Mouse (Mus musculus): ENCODE measurements at regions not wholly inside any gene's neighbourhood (a gene's known extent, or its start where the extent isn't known, plus 50 kb on each side); places are given as distances from the start of the nearest gene placed in this dataset.
A peak's percentile ranks its signal among the peaks of the same experiment; 100 is the strongest.

DNA sequence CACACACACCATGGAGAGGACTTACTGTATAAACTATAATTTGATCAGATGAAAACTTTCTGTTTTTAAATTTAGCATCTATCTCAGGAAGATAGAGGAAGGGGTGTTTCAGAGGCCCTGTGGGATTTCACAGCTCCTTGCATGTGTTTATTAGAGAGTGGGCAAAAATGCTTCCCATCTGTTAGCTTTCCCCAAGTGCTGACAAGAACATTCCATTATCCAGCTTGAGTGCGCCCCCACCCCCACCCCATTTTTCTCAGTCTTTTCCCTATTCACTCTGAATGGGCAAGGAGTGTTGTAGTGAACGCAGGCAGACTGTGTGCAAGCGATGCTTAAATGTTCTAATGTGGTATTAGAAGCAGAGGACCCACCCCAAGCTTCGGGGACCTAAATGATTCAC is 228.2 kb upstream of the Fn1 start:
- H3K27me3 ChIP-seq (ENCODE audit: control insufficient read depth, insufficient read depth, low read depth, low read length), result no peaks in the 10 kb centered on the region
- no peaks in the 10 kb centered on the region for H3K9me3 ChIP-seq (replicated peaks; ENCODE audit: control insufficient read depth, low read length, poor library complexity, severe bottlenecking)
- no peak overlapping the region for H3K9ac ChIP-seq (ENCODE audit: low read depth, low read length)
- WGBS, result 86% methylated on average over 4 of the region's 4 CpGs
- ATAC-seq, result no peak
- no peaks in the 10 kb centered on the region for H3K36me3 ChIP-seq (ENCODE audit: control insufficient read depth, insufficient read depth, low read length)
- no peak overlapping the region for H3K27ac ChIP-seq (ENCODE audit: low read length)
- no peak overlapping the region for H3K4me3 ChIP-seq (ENCODE audit: low read depth, low read length)
- no peak overlapping the region for H3K4me2 ChIP-seq (ENCODE audit: low read length)
- no peaks in the 10 kb centered on the region for H3K4me1 ChIP-seq (ENCODE audit: control insufficient read depth, insufficient read depth, low read length)

DNA sequence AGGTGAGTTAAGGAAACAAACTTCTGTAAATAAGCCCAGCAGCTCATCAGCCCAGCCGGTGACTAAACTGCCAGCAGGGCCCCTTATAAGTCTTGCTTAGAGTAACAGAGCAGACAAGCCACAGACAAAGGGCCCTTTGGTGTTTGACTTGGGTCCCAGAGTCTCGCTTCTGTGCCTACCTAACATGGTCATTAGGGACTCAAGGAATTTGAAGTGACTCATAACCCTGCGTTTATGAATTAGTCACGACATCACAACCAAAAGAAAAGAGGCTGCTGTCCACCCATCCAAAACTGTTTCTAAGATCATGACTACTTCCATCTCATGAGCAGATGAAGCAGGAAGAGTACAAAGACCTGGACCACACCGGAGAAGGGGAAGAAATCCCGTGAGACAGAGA is 227.5 kb upstream of the Fn1 start:
- WGBS, result 71% methylated on average over 6 of the region's 6 CpGs
- no peak overlapping the region for H3K4me3 ChIP-seq (ENCODE audit: low read depth, low read length)
- H3K9ac ChIP-seq (ENCODE audit: low read depth, low read length), result no peak overlapping the region
- no peaks in the 10 kb centered on the region for H3K27me3 ChIP-seq (ENCODE audit: control insufficient read depth, insufficient read depth, low read depth, low read length)
- H3K9me3 ChIP-seq (replicated peaks; ENCODE audit: control insufficient read depth, low read length, poor library complexity, severe bottlenecking), result no peaks in the 10 kb centered on the region
- no peak overlapping the region for H3K4me2 ChIP-seq (ENCODE audit: low read length)
- no peak overlapping the region for H3K27ac ChIP-seq (ENCODE audit: low read length)
- no peaks in the 10 kb centered on the region for H3K36me3 ChIP-seq (ENCODE audit: control insufficient read depth, insufficient read depth, low read length)
- ATAC-seq, result no peak
- H3K4me1 ChIP-seq (ENCODE audit: control insufficient read depth, insufficient read depth, low read length), result no peaks in the 10 kb centered on the region

DNA sequence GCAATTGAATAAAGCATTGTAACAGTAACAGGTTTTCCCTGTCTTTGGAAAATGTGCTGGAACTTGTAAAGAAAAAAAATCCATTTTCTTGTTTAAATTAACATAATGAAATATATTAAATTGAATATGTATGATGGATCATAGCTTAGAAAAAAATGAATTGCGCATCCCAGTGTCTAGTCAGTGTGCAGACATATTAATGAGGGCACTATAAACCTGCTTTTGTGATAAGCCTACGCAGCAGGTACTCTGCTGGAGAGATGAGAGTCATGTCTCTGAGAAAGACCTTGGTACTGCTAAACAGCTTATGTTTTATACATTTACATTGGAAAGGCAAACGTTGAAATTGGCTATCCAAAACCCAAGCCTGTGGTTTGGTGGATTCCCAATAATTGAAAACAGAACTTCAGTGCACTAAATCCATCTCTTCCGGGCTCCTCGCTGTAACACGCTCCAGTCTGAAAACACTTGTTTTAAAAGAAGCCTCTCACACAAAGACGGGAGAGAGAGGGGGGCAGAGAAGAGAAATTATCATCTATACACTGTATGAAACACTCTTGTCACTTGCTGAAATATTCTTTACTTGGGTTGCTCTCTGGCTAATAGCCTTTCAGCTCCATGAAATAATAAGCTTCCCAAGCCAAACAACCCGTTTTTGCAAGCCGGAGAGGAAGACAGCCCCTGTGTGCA is 223.9 kb upstream of the Fn1 start:
- H3K36me3 ChIP-seq (ENCODE audit: control insufficient read depth, insufficient read depth, low read length), result no peaks in the 10 kb centered on the region
- no peaks in the 10 kb centered on the region for H3K9me3 ChIP-seq (replicated peaks; ENCODE audit: control insufficient read depth, low read length, poor library complexity, severe bottlenecking)
- 70% methylated on average over 9 of the region's 9 CpGs for WGBS
- H3K27ac ChIP-seq (ENCODE audit: low read length), result no peak overlapping the region; the same call in 1 of the 2 replicates
- no peak overlapping the region for H3K4me2 ChIP-seq (ENCODE audit: low read length)
- H3K27me3 ChIP-seq (ENCODE audit: control insufficient read depth, insufficient read depth, low read depth, low read length), result no peaks in the 10 kb centered on the region
- H3K4me3 ChIP-seq (ENCODE audit: low read depth, low read length), result no peak overlapping the region
- peak; percentile 54; the same call in 1 of the 2 replicates for ATAC-seq
- H3K9ac ChIP-seq (ENCODE audit: low read depth, low read length), result no peak overlapping the region
- no peaks in the 10 kb centered on the region for H3K4me1 ChIP-seq (ENCODE audit: control insufficient read depth, insufficient read depth, low read length)

DNA sequence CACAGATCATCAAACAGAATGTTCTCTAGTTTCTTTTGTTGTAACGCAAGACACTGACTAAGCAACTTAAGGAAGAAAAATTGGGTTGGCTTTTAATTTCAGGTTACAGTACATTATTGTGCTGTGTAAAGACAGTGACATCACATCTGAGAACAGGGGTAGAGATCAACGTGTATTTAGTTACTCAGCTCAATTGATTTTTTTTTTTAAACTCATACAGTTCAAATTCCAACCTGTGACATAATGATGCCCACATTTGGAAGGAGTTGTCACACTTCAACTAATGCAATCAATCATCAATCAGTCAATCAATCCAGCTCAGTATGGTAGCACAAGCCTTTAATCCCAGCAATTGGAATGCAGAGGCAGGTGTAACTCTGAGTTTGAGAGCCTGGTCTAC is 221.0 kb upstream of the Fn1 start:
- H3K27ac ChIP-seq (ENCODE audit: low read length), result no peak overlapping the region
- no peaks in the 10 kb centered on the region for H3K4me1 ChIP-seq (ENCODE audit: control insufficient read depth, insufficient read depth, low read length)
- 90% methylated on average over 2 of the region's 2 CpGs for WGBS
- no peak overlapping the region for H3K4me2 ChIP-seq (ENCODE audit: low read length)
- no peak for ATAC-seq
- no peaks in the 10 kb centered on the region for H3K27me3 ChIP-seq (ENCODE audit: control insufficient read depth, insufficient read depth, low read depth, low read length)
- no peak overlapping the region for H3K9ac ChIP-seq (ENCODE audit: low read depth, low read length)
- H3K4me3 ChIP-seq (ENCODE audit: low read depth, low read length), result no peak overlapping the region
- H3K36me3 ChIP-seq (ENCODE audit: control insufficient read depth, insufficient read depth, low read length), result no peaks in the 10 kb centered on the region
- peaks cover 3% of the 10 kb centered on the region; the same call in 1 of the 2 replicates for H3K9me3 ChIP-seq (replicated peaks; ENCODE audit: control insufficient read depth, low read length, poor library complexity, severe bottlenecking)

DNA sequence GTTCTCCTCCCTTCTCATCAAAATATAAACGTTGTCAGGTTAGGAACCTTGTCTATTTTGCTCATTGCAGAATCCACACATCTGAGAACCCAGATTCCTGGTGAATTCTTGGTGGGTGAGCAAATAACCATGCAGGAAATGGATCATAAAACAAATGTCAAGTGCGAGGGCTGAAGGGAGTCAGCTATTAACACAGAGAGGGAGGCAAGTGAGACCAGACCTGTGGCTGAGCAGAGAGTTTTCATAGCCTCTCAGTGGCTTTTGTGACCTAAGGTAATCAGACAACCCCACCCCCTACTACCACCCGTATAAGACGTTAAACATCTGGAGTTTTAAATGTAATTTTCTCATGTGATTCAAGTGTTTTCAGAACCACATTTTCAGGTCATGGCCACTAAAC is 212.7 kb upstream of the Fn1 start:
- Histone ChIP-seq H3K36me3 (ENCODE audit: control insufficient read depth, insufficient read depth, low read length) (no peaks in the 10 kb centered on the region), H3K4me2 (ENCODE audit: low read length) (no peak overlapping the region), H3K9me3 (replicated peaks; ENCODE audit: control insufficient read depth, low read length, poor library complexity, severe bottlenecking) (peaks cover 5% of the 10 kb centered on the region; the same call in 1 of the 2 replicates), H3K27ac (ENCODE audit: low read length) (no peak overlapping the region), H3K4me3 (ENCODE audit: low read depth, low read length) (no peak overlapping the region), H3K4me1 (ENCODE audit: control insufficient read depth, insufficient read depth, low read length) (no peaks in the 10 kb centered on the region), H3K9ac (ENCODE audit: low read depth, low read length) (no peak overlapping the region), H3K27me3 (ENCODE audit: control insufficient read depth, insufficient read depth, low read depth, low read length) (no peaks in the 10 kb centered on the region)
- WGBS, result 79% methylated on average over 4 of the region's 4 CpGs
- no peak for ATAC-seq

DNA sequence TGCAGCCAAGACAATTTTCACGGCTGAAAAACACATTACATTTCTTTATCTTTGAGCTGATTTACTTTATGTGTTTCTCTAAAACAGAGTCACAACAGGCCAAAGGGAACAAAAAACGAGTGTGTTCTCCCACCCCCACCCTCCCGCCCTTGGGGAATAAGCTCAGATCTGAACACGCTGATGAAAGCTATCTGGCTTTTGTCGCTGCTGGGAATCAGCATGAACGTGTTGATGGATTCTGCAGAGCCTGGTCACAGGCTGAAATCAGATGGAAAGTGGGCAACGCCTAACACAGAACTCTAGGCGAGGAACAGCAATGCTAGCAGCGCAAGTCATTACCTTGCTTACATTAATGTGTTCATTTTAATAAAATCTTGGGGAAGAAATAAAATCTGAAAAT is 211.7 kb upstream of the Fn1 start:
- no peak for ATAC-seq
- Histone ChIP-seq H3K36me3 (ENCODE audit: control insufficient read depth, insufficient read depth, low read length) (no peaks in the 10 kb centered on the region), H3K4me2 (ENCODE audit: low read length) (no peak overlapping the region), H3K9ac (ENCODE audit: low read depth, low read length) (no peak overlapping the region), H3K4me1 (ENCODE audit: control insufficient read depth, insufficient read depth, low read length) (no peaks in the 10 kb centered on the region), H3K9me3 (replicated peaks; ENCODE audit: control insufficient read depth, low read length, poor library complexity, severe bottlenecking) (0 out of 2 replicates have a peak, but pooled peaks cover 3% of the 10 kb centered on the region), H3K27ac (ENCODE audit: low read length) (no peak overlapping the region), H3K27me3 (ENCODE audit: control insufficient read depth, insufficient read depth, low read depth, low read length) (no peaks in the 10 kb centered on the region), H3K4me3 (ENCODE audit: low read depth, low read length) (no peak overlapping the region)
- WGBS, result 55% methylated on average over 9 of the region's 9 CpGs

DNA sequence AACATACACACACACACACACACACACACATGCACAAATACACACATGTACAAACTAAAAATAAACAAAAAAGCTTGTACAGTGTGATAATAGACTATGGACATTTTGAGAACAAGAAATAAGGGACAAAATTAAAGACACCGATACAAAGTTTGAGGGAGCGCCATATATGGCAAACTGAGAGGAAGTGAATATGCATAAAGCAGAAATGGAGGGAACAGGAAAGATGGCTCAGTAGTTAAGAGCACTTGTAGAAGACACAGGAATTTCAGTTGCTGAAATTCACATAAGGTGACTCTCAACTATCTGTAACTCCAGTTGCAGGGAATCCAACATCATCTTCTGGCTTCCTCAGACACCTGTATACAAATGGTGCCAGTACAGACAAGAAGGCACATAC is 200.2 kb upstream of the Fn1 start:
- H3K4me1 ChIP-seq (ENCODE audit: control insufficient read depth, insufficient read depth, low read length), result no peaks in the 10 kb centered on the region
- H3K9ac ChIP-seq (ENCODE audit: low read depth, low read length), result no peak overlapping the region
- no peak overlapping the region for H3K4me2 ChIP-seq (ENCODE audit: low read length)
- 97% methylated on average over 2 of the region's 2 CpGs for WGBS
- no peaks in the 10 kb centered on the region for H3K36me3 ChIP-seq (ENCODE audit: control insufficient read depth, insufficient read depth, low read length)
- H3K27ac ChIP-seq (ENCODE audit: low read length), result no peak overlapping the region
- no peak overlapping the region for H3K4me3 ChIP-seq (ENCODE audit: low read depth, low read length)
- H3K27me3 ChIP-seq (ENCODE audit: control insufficient read depth, insufficient read depth, low read depth, low read length), result no peaks in the 10 kb centered on the region
- no peaks in the 10 kb centered on the region for H3K9me3 ChIP-seq (replicated peaks; ENCODE audit: control insufficient read depth, low read length, poor library complexity, severe bottlenecking)
- ATAC-seq, result no peak

DNA sequence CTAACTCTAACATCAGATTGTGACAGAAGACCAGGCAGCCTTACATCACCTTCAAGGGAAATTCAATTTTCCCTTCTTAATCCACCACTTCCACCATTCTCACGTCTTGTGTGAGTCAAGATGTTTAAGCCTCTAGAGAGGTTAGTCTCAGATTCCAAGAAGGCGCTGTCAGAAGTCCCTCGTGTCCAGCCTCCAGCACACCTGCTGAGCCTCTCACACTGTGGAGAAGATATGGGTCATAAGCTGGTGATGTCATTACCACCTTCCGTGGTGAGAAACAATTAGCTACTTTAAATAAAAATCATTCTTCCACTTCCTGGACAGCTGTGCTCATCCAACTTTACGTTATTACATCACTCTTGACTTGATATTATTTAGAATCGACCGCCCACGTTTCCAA is 198.3 kb upstream of the Fn1 start:
- no peak for ATAC-seq
- no peaks in the 10 kb centered on the region for H3K27me3 ChIP-seq (ENCODE audit: control insufficient read depth, insufficient read depth, low read depth, low read length)
- H3K4me1 ChIP-seq (ENCODE audit: control insufficient read depth, insufficient read depth, low read length), result no peaks in the 10 kb centered on the region
- no peak overlapping the region for H3K4me2 ChIP-seq (ENCODE audit: low read length)
- H3K4me3 ChIP-seq (ENCODE audit: low read depth, low read length), result no peak overlapping the region
- WGBS, result 84% methylated on average over 8 of the region's 8 CpGs
- no peaks in the 10 kb centered on the region for H3K9me3 ChIP-seq (replicated peaks; ENCODE audit: control insufficient read depth, low read length, poor library complexity, severe bottlenecking)
- no peak overlapping the region for H3K9ac ChIP-seq (ENCODE audit: low read depth, low read length)
- no peak overlapping the region for H3K27ac ChIP-seq (ENCODE audit: low read length)
- H3K36me3 ChIP-seq (ENCODE audit: control insufficient read depth, insufficient read depth, low read length), result no peaks in the 10 kb centered on the region

DNA sequence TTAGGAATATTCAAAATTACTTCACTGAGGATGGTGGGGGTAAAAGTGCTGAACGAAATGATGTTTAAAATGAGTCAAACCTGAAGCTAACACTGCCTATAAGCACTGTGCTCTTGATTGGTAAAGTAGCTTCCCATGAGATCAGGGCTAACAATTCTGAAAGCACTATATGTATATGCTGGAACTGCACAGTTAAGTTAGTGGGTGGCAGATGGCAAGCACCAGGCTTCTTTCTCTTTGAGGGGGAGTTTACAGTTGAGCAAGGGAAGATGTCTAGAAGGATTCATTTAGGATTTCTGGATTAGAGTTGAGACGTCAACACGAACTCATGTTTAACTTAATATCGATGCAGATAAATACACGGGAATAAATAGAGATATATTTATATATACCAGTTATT is 195.7 kb upstream of the Fn1 start:
- 90% methylated on average over 5 of the region's 5 CpGs for WGBS
- Histone ChIP-seq H3K36me3 (ENCODE audit: control insufficient read depth, insufficient read depth, low read length) (no peaks in the 10 kb centered on the region), H3K4me2 (ENCODE audit: low read length) (no peak overlapping the region), H3K9me3 (replicated peaks; ENCODE audit: control insufficient read depth, low read length, poor library complexity, severe bottlenecking) (no peaks in the 10 kb centered on the region), H3K4me1 (ENCODE audit: control insufficient read depth, insufficient read depth, low read length) (no peaks in the 10 kb centered on the region), H3K27ac (ENCODE audit: low read length) (no peak overlapping the region), H3K4me3 (ENCODE audit: low read depth, low read length) (no peak overlapping the region), H3K27me3 (ENCODE audit: control insufficient read depth, insufficient read depth, low read depth, low read length) (no peaks in the 10 kb centered on the region), H3K9ac (ENCODE audit: low read depth, low read length) (no peak overlapping the region)
- ATAC-seq, result no peak
